Comparison of ENCODE assay signal across 8 mouse cellular contexts in genomic region chr3:153250598-153251257, GRCm38 (mm10).
DNase-seq lines count a peak whose midpoint lies in the region; ATAC-seq and TF ChIP-seq lines count a peak whose summit lies in the region.

No protein-coding gene starts in this region.

- no peak overlapping the region for H3K27ac ChIP-seq in heart, embryonic 11.5 days (ENCODE audit: low read depth, low read length)
- no peak overlapping the region for H3K27ac ChIP-seq in gastrocnemius, adult 2 months

- intact Hi-C loops in gastrocnemius, adult 2 months (cut with DNase I) = no loop called here
- intact Hi-C loops in left cerebral cortex, postnatal 4 days (cut with DNase I) = no loop called here

- peak; percentile 82 for TF ChIP-seq CTCF in gastrocnemius, adult 2 months (IDR thresholded peaks at IDR 0.05)

- no peaks in the 10 kb centered on the region for H3K4me1 ChIP-seq in heart, embryonic 11.5 days (ENCODE audit: control insufficient read depth, insufficient read depth, low read length)

- no peaks in the 10 kb centered on the region for H3K27me3 ChIP-seq in heart, embryonic 11.5 days (ENCODE audit: control insufficient read depth, insufficient read depth, low read length)

- peak; percentile 95 for DNase-seq in heart, adult 11 months
- DNase-seq in cerebellum, postnatal 36 days = peak; percentile 58 to 70
- peak; percentile 67 for DNase-seq in gastrocnemius, adult 2 months
- DNase-seq in kidney, adult 11 months = peak; percentile 66
- peak; percentile 76 for DNase-seq in left cerebral cortex, postnatal 4 days
- DNase-seq in monocyte, adult 2 months (ENCODE audit: low read depth in 1 of 2, low spot score in 2 of 2) = peak; percentile 39 to 59
- peak; percentile 61 to 64 for DNase-seq in spleen, postnatal 14 days (ENCODE audit: low spot score in 2 of 2)

- H3K4me2 ChIP-seq in heart, embryonic 11.5 days = no peak overlapping the region

- no peak for ATAC-seq in heart, embryonic 11.5 days (replicated peaks; ENCODE audit: insufficient number of reproducible peaks, low FRiP score, low TSS enrichment)

- no peaks in the 10 kb centered on the region for H3K9me3 ChIP-seq in heart, embryonic 11.5 days (replicated peaks; ENCODE audit: control insufficient read depth, low read length)

- WGBS in heart, embryonic 11.5 days (ENCODE audit: insufficient replicate concordance) = 49% methylated on average over 9 of the region's 9 CpGs

- H3K4me3 ChIP-seq in heart, embryonic 11.5 days (ENCODE audit: low read depth, low read length) = no peak overlapping the region
- no peak overlapping the region for H3K4me3 ChIP-seq in gastrocnemius, adult 2 months

- H3K36me3 ChIP-seq in heart, embryonic 11.5 days (ENCODE audit: control insufficient read depth, insufficient read depth, low read length) = no peaks in the 10 kb centered on the region

- no peak overlapping the region for H3K9ac ChIP-seq in heart, embryonic 11.5 days (ENCODE audit: low read depth, low read length)
